Mouse (Mus musculus): ENCODE results near the gene Syngr1. TPM values are rescaled to one million over a fixed set of nuclear protein-coding genes. Genes with fewer than 3 reads are reported as not detected.

Gene Syngr1
- polyA plus RNA-seq, 1 experiment: 94.8 TPM

DNA sequence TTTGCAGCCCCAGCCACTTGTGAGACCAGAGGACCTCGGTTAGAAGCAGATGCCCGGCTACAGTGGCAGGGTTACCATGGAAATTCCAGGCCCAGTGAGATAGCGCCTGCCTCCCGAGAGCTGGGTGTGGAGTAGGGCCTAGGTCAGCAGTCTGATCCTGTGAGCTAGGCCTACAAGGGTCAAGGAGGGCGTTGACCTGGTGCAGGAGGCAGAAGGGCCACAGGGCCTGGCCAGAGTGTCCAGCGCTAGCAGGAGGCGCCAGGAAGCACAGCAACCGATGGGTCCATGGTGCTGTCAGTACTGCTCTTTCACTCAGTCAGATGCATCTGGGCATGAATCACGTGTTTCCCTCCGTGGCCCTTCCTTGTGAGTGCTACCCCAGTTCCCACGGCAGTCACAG, 62.6 kb downstream of the Syngr1 start:
- Histone ChIP-seq H3K4me1 (ENCODE audit: control insufficient read depth, insufficient read depth, low read length) (peaks cover 17% of the 10 kb centered on the region), H3K27me3 (replicated peaks; ENCODE audit: control insufficient read depth, insufficient read depth, low read length) (no peaks in the 10 kb centered on the region), H3K36me3 (ENCODE audit: control insufficient read depth, insufficient read depth, low read length) (no peaks in the 10 kb centered on the region), H3K4me3 (ENCODE audit: insufficient read depth, low read depth, low read length) (no peak overlapping the region), H3K27ac (ENCODE audit: insufficient read depth, low read depth, low read length) (no peak overlapping the region)
- WGBS: 70% methylated on average over 11 of the region's 11 CpGs
- TF ChIP-seq CTCF (conservative IDR thresholded peaks at IDR 0.05; ENCODE audit: insufficient read depth, insufficient read length, low read depth, low read length) (no peak), POLR2A (IDR thresholded peaks at IDR 0.05; ENCODE audit: low read depth, low read length) (no peak)
- DNase-seq: no peak

DNA sequence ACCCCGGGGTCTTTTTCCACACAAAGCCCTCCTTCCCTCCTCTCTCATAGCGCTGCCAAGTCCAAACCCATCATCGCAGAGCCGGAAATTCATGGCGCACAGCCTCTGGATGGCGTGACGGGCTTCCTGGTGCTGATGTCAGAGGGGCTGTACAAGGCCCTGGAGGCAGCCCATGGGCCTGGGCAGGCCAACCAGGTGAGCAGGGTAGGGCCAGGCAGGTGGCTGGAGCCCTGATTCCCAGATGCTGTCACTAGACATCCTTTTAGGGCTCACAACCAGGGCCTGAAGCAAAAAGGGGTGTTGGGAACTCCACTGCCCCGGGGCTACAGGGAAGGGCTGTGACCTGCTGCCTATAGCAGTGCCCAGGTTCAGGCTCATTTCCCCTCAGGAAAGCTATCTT, 64.6 kb downstream of the Syngr1 start:
- TF ChIP-seq POLR2A (IDR thresholded peaks at IDR 0.05; ENCODE audit: low read depth, low read length) (no peak), CTCF (conservative IDR thresholded peaks at IDR 0.05; ENCODE audit: insufficient read depth, insufficient read length, low read depth, low read length) (no peak)
- DNase-seq: no peak
- Histone ChIP-seq H3K27me3 (replicated peaks; ENCODE audit: control insufficient read depth, insufficient read depth, low read length) (no peaks in the 10 kb centered on the region), H3K4me1 (ENCODE audit: control insufficient read depth, insufficient read depth, low read length) (peaks cover 35% of the 10 kb centered on the region), H3K27ac (ENCODE audit: insufficient read depth, low read depth, low read length) (no peak overlapping the region), H3K36me3 (ENCODE audit: control insufficient read depth, insufficient read depth, low read length) (no peaks in the 10 kb centered on the region; the same call in 1 of the 2 replicates), H3K4me3 (ENCODE audit: insufficient read depth, low read depth, low read length) (no peak overlapping the region)
- 94% methylated on average over 8 of the region's 8 CpGs for WGBS

DNA sequence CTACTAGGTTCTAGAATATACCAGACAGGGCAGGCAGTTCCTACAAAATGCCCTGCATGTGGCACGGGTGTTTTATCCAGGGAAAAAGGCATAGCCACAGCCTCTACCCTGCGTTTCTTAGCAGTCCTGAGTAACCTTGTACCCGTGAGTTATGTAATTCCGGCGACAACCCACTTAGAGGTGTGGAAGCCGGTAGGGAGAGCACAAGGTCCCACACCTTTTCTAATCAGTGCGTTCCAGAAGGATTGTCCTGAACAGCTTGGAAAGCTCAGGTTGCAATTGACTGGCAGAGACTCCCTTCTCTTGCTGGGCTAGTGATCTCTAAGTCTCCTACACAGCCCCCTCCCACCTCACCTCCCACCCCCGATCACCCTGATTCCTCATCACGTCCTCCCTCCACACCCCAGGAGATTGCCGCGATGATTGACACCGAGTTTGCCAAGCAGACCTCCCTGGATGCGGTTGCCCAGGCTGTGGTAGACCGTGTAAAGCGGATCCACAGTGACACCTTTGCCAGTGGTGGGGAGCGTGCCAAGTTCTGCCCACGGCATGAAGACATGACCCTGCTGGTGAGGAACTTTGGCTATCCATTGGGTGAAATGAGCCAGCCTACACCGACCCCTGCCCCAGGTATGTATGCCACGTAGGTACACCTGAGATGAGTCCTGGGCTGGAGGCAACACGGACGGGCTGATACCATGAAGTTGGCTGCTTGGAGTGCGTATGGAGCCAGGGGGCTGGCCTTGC, 66.2 kb downstream of the Syngr1 start:
- WGBS: 62% methylated on average over 22 of the region's 22 CpGs
- DNase-seq: peak; percentile 47
- Histone ChIP-seq H3K36me3 (ENCODE audit: control insufficient read depth, insufficient read depth, low read length) (no peaks in the 10 kb centered on the region; the same call in 1 of the 2 replicates), H3K27ac (ENCODE audit: insufficient read depth, low read depth, low read length) (no peak overlapping the region; the same call in 1 of the 2 replicates), H3K4me3 (ENCODE audit: insufficient read depth, low read depth, low read length) (no peak overlapping the region), H3K4me1 (ENCODE audit: control insufficient read depth, insufficient read depth, low read length) (peaks cover 42% of the 10 kb centered on the region), H3K27me3 (replicated peaks; ENCODE audit: control insufficient read depth, insufficient read depth, low read length) (no peaks in the 10 kb centered on the region)
- no peak for TF ChIP-seq CTCF (conservative IDR thresholded peaks at IDR 0.05; ENCODE audit: insufficient read depth, insufficient read length, low read depth, low read length)

DNA sequence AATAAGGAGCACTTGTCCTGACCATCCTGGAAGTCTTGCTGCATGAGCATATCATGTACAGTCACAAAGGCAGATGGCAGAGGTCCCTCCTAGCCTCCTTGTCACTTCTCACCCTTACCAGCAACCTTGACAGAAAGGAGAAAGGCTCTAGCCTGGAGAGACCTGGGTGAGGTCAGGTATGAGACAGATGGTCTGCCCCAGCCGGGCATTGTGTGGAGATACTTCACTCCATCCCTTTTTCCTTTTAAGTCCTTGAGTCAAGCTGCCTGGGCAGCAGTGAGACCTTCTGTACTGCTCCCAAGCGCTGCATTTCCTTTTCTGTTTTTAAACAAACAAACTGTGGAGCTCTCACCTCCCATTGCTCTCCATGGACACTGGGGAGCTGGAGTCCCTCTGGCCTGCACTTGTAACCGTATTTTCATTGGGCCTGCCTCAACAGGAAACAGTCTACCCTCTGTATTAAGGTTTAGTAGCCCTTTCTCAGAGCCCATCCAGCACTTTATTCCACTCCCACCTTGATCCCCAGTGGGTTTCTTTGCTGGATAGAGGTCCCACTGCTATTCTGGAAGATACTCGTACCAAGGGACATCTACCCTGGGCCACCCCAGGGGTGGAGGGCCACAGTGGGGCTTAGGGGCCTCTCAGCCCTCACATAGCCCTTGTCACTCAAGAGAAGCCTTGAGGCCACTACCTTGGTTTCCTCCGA, 67.0 kb downstream of the Syngr1 start:
- H3K4me1 ChIP-seq (ENCODE audit: control insufficient read depth, insufficient read depth, low read length): peaks cover 42% of the 10 kb centered on the region
- peak overlapping the region; percentile 37 for H3K27ac ChIP-seq (ENCODE audit: insufficient read depth, low read depth, low read length)
- peak; percentile 38 for DNase-seq
- WGBS: 64% methylated on average over 5 of the region's 5 CpGs
- H3K36me3 ChIP-seq (ENCODE audit: control insufficient read depth, insufficient read depth, low read length): no peaks in the 10 kb centered on the region; the same call in 1 of the 2 replicates
- no peak for TF ChIP-seq POLR2A (IDR thresholded peaks at IDR 0.05; ENCODE audit: low read depth, low read length)
- no peak for TF ChIP-seq CTCF (conservative IDR thresholded peaks at IDR 0.05; ENCODE audit: insufficient read depth, insufficient read length, low read depth, low read length)
- no peaks in the 10 kb centered on the region for H3K27me3 ChIP-seq (replicated peaks; ENCODE audit: control insufficient read depth, insufficient read depth, low read length)
- H3K4me3 ChIP-seq (ENCODE audit: insufficient read depth, low read depth, low read length): no peak overlapping the region

DNA sequence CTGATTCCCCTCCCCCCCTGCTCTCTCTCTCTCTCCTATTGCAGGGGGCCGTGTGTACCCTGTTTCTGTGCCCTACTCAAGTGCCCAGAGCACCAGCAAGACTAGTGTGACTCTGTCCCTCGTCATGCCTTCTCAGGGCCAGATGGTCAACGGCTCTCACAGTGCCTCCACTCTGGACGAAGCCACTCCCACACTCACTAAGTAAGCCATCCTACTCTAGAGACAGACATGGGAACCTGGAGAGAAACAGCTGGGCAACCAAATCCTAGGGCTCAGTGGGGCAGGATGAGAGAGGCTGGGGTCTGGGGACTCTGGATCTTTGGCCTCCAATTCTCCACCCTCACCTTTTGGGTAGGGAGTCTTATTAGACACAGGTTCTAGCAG, 67.6 kb downstream of the Syngr1 start:
- no peaks in the 10 kb centered on the region for H3K27me3 ChIP-seq (replicated peaks; ENCODE audit: control insufficient read depth, insufficient read depth, low read length)
- H3K4me1 ChIP-seq (ENCODE audit: control insufficient read depth, insufficient read depth, low read length): peaks cover 42% of the 10 kb centered on the region
- H3K36me3 ChIP-seq (ENCODE audit: control insufficient read depth, insufficient read depth, low read length): no peaks in the 10 kb centered on the region; the same call in 1 of the 2 replicates
- no peak overlapping the region for H3K4me3 ChIP-seq (ENCODE audit: insufficient read depth, low read depth, low read length)
- TF ChIP-seq CTCF (conservative IDR thresholded peaks at IDR 0.05; ENCODE audit: insufficient read depth, insufficient read length, low read depth, low read length) (no peak), POLR2A (IDR thresholded peaks at IDR 0.05; ENCODE audit: low read depth, low read length) (no peak)
- WGBS: 40% methylated on average over 4 of the region's 4 CpGs
- peak overlapping the region; percentile 37 for H3K27ac ChIP-seq (ENCODE audit: insufficient read depth, low read depth, low read length)
- DNase-seq: no peak

DNA sequence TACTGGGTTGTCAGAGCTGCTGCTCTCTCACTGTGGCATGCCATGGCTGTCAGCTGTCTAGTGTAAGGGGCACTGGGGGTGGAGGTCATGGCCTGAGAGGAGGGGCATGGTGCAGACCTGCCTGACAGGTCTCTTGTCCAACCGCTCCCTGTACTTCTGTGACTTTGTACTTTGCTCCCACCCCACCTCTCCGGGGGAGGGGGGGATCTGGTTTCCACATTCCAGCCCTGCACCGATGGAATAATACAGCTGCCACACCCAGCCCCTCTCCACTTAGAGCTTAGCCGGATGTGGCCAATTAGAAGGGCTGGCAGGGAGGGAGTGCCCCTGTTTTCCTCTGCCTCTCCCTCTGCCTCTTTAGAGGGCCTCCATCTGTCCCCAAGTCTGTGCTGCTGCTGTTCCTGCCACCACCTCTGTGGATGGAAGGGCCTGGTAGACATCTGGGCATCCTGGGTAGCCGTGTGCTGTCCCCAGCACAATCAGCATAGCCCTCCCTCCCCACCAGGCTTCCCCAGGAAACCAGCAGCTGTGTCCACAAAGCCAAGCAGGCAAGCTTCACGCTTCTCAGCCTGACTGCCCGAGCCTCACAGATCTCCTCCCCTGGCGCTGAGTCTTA, 68.3 kb downstream of the Syngr1 start:
- Histone ChIP-seq H3K36me3 (ENCODE audit: control insufficient read depth, insufficient read depth, low read length) (no peaks in the 10 kb centered on the region; the same call in 1 of the 2 replicates), H3K27me3 (replicated peaks; ENCODE audit: control insufficient read depth, insufficient read depth, low read length) (no peaks in the 10 kb centered on the region), H3K27ac (ENCODE audit: insufficient read depth, low read depth, low read length) (peak overlapping the region; percentile 37), H3K4me1 (ENCODE audit: control insufficient read depth, insufficient read depth, low read length) (peaks cover 42% of the 10 kb centered on the region), H3K4me3 (ENCODE audit: insufficient read depth, low read depth, low read length) (no peak overlapping the region)
- 15% methylated on average over 8 of the region's 8 CpGs for WGBS
- peak; percentile 93 for DNase-seq
- no peak for TF ChIP-seq POLR2A (IDR thresholded peaks at IDR 0.05; ENCODE audit: low read depth, low read length)
- TF ChIP-seq CTCF (conservative IDR thresholded peaks at IDR 0.05; ENCODE audit: insufficient read depth, insufficient read length, low read depth, low read length): no peak

DNA sequence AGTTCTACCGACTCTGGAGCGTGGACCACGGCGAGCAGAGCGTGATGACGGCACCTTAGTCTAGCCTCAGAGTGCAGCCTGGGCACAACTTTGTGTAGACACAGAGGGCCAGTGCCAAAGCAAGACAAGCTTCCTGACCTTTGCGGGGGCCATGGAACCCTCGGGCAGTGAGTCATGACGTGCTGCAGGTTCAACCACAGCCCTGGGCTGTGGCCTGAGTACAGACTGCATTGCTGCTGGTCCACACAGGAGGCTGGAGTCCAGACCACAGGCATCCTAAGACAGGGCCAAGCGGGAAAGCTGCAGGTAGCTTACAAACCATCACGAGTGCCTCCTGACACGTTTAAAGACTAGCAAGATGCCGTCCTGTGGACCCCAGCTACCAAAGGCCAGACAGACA, 69.1 kb downstream of the Syngr1 start:
- no peaks in the 10 kb centered on the region; the same call in 1 of the 2 replicates for H3K36me3 ChIP-seq (ENCODE audit: control insufficient read depth, insufficient read depth, low read length)
- peak overlapping the region; percentile 37 for H3K27ac ChIP-seq (ENCODE audit: insufficient read depth, low read depth, low read length)
- H3K4me1 ChIP-seq (ENCODE audit: control insufficient read depth, insufficient read depth, low read length): peaks cover 42% of the 10 kb centered on the region
- TF ChIP-seq CTCF (conservative IDR thresholded peaks at IDR 0.05; ENCODE audit: insufficient read depth, insufficient read length, low read depth, low read length) (no peak), POLR2A (IDR thresholded peaks at IDR 0.05; ENCODE audit: low read depth, low read length) (no peak)
- DNase-seq: peak; percentile 32
- no peaks in the 10 kb centered on the region for H3K27me3 ChIP-seq (replicated peaks; ENCODE audit: control insufficient read depth, insufficient read depth, low read length)
- no peak overlapping the region for H3K4me3 ChIP-seq (ENCODE audit: insufficient read depth, low read depth, low read length)
- 56% methylated on average over 13 of the region's 13 CpGs for WGBS
